Mouse (Mus musculus) left cerebral cortex, adult 2 months (tissue): ENCODE results near the gene Cadm2. TPM values are rescaled to one million over a fixed set of nuclear protein-coding genes. Genes with fewer than 3 reads are reported as not detected.

Experiments used
- DNase-seq, 2 experiments: peaks; one replicate each; pipeline ENCODE4 v3.0.0; 2021 to 2022; ENCODE audit warnings: low spot score in 2 of 2, mixed read lengths in 1 of 2; ENCODE audit errors: extremely low spot score in 1 of 2
- H3K27ac ChIP-seq: fragments of 200-600 bp; 2 replicates; pipeline ENCODE4 v1.8.1; 2022
- H3K4me3 ChIP-seq: fragments of 200-600 bp; 2 replicates; pipeline ENCODE4 v1.8.1; 2022
- CTCF ChIP-seq: fragments of 200-600 bp; IDR thresholded peaks from 2 replicates; pipeline ENCODE4 v1.8.1; 2022; ENCODE audit warnings: antibody characterized with exemption, mild to moderate bottlenecking, moderate library complexity
- intact Hi-C: fragments of 180-260 bp; cut with DNase I; formaldehyde crosslinking; loops from one replicate; pipeline ENCODE4 v1.15.1; 2025
- total RNA-seq, 2 experiments: library from RNA; stranded (reverse); gene quantifications; 2 replicates each; pipeline ENCODE4 v1.2.3; 2021

Gene Cadm2
- total RNA-seq, 2 experiments from 2014 or later = 230 to 245 TPM

DNA sequence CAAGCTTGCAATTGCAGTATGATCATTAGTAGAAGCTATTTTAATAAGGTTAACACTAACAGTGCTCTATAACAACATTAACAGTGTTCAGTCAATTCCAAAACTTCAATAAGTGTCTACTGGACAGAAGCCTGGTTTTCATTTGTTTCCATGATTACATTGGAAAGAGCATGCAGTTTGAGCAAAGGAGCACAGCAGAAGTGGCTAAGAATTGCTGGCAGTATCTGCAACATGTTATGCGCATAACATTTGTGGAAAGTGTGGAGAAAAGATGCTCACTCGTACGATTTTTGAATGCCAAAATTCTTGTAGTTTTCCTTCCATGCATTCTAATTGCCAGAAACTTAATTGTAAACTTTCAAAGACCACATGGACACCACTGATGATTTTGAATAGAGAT, 718.9 kb downstream of the Cadm2 start:
- intact Hi-C loops = no loop called here

DNA sequence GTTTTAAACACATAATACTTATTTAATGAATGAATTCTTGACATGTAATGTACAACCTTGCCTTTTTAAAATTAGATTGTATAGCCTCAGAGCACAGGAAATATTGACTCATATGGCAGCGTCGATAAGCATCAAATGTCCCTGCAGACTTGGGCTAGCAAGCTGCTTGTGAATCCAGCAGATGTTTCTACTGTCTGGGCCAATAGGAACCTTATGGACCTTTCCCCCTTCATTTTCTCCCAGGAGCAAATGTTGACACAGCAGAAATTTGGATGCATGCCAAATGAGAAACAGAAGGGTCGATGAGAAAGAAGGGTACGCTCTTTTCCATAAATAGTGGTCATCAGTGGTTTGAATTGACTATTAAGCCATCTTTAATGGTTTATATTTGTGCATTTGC, 720.0 kb downstream of the Cadm2 start:
- no peak overlapping the region for H3K4me3 ChIP-seq
- no peak for DNase-seq
- H3K27ac ChIP-seq = no peak overlapping the region
- intact Hi-C loops = no loop called here
- no peak for TF ChIP-seq CTCF

More for the DNA sequence above, 718.9 kb downstream of the Cadm2 start:
- TF ChIP-seq CTCF = no peak
- no peak for DNase-seq
- no peak overlapping the region for H3K27ac ChIP-seq
- H3K4me3 ChIP-seq = no peak overlapping the region

DNA sequence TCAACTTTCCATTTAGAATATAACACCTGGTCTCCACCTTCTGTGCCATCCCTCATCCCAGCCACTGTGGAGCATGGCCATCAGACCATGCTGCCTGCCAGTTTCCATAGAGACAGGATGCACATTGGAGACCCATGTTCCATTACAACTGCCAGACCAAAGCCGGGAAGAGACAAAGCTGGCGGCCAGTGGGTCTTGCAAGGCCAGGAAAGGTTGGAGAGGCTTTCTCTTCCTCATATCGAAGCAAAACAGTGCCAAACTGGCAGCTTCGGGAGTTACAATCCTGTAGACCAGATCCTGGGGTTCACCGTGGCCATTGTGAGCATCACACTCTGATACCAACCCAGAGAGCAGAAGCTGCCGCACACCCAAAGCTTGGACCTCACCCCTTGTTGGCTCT, 728.3 kb downstream of the Cadm2 start:
- no peak for TF ChIP-seq CTCF
- no peak for DNase-seq
- Histone ChIP-seq H3K27ac (no peak overlapping the region), H3K4me3 (no peak overlapping the region)
- intact Hi-C loops = no loop called here

DNA sequence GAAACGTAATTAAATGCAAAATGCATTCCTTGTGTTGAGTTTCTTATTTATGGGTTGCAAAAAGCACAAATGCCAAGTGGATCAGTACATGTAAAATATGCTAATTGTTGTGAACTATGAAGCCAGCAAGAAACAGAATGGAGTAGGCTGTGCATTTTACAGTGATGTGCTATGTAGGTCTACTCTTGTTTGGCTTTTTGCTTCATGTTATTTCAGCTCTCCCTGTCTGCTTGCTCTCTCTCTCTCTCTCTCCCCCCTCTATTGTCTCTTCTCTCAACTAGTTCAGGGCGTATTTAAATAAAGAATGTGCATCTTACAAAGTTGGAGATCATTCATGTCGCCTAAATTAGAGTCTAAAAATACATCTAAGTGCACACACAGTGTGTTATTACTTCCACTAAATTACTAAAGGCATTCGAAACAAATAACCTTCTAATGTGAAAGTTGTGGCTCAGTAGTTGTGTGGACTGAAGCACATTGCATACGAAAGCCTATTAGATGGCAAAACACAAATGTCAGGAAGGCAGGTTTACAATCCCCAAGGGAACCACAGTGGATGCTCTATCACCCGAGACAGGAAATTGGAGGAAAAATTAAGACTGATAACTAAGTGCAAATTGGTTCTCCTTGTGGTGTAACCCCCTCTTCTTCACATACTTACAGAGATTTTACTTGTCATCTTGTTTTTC, 729.0 kb downstream of the Cadm2 start:
- Histone ChIP-seq H3K4me3 (no peak overlapping the region), H3K27ac (no peak overlapping the region)
- no peak for TF ChIP-seq CTCF
- DNase-seq = no peak
- intact Hi-C loops = no loop called here

DNA sequence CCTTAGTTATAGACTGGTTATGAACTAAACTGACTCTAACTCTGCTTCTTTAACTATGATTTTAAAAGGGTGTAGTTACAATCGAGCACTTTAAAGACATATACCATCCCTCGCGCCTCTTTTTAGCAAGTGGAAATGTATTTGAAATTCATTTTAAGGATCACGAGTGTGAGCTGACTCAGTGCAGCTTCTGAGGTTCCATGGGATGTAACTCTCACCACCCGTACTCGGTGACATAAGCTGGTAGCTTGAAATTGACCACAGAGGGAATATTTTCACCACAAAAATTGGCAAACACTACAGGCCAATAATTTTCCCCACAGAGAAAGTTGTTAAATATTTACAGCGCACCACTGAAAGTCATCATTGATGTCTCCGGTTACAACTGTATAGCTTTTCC, 730.8 kb downstream of the Cadm2 start:
- no peak for TF ChIP-seq CTCF
- Histone ChIP-seq H3K27ac (no peak overlapping the region), H3K4me3 (no peak overlapping the region)
- no peak for DNase-seq
- intact Hi-C loops = no loop called here

DNA sequence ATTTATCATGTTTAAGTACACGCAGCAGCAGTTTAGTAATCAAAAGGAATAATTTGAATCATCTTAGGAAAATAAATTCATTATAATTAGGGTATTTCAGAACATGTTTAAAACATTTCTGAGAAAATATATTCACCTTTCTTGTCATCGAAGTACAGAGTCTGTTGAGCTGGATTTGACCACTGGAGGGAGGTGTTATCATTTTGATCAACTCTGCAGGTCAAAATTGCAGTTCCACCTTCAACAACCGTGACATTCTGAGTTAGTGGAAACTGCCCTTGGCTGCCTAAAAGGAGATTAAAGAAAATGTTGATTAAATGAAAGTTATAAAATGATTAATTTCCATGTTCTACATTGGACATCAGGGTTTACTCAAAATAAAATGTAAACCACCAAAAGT, 738.1 kb downstream of the Cadm2 start:
- TF ChIP-seq CTCF = peak; percentile 46
- Histone ChIP-seq H3K4me3 (no peak overlapping the region), H3K27ac (no peak overlapping the region)
- DNase-seq = no peak
- intact Hi-C loops = no loop called here

DNA sequence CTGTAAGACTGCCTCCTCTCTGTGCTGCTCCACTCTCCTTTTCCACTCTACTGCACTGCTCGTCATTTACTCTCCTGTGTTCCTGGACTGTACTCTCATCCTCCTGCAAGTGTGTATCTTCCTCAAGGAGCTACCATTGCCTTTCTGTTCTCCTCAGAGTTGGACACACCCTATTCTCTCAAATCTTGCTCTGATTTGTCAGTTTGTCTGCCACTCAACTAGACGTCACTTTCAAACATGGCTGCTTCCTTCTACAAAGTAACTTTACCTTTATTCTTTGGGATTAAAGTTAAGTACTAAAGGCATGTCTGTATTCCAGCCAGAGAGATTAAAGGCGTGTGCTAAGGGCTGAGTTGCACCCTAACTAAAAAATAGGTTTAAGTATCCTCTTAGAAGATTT, 749.5 kb downstream of the Cadm2 start:
- H3K4me3 ChIP-seq = no peak overlapping the region
- intact Hi-C loops = no loop called here
- DNase-seq = no peak
- no peak overlapping the region for H3K27ac ChIP-seq
- no peak for TF ChIP-seq CTCF

DNA sequence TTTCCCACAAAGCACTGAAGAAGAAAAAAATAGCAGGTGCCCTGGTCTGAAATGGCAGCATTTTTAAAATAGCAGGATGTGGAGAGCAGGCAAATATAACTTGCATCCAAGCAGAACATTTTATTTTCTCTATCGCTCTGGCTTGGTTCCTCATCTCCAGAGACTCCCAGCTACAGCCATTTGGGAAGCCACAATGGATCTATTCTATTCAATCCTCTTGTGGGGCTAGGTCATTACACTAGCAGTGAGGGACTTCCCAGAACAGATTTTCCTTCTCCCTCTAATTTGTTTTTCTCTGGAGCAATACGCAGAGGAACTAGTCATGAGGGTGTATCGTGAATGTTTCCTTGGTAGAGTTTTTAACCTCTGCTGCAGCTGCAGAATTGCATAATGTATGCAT, 769.7 kb downstream of the Cadm2 start:
- TF ChIP-seq CTCF = no peak
- no peak for DNase-seq
- intact Hi-C loops = no loop called here
- Histone ChIP-seq H3K4me3 (no peak overlapping the region), H3K27ac (no peak overlapping the region)

DNA sequence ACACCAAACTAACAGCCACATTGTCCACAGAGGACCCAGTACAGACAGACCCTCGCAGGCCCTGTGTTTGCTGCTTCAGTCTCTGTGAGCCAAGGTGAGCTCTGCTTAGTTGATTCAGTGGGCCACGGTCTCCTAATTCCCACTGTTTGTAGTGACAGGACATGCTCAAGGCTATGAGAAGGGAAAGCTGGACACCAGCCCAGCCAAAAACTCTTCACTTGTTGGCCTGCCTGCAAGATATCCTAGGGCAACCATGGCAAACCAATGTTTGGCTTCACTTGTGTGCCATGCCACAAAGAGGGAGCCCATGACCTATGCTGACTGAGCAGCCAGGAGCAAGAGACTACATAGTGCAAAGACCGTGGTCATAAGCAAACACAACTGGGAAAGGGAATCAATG, 795.8 kb downstream of the Cadm2 start:
- intact Hi-C loops = no loop called here
- no peak for TF ChIP-seq CTCF
- no peak overlapping the region for H3K27ac ChIP-seq
- H3K4me3 ChIP-seq = no peak overlapping the region
- DNase-seq = no peak

DNA sequence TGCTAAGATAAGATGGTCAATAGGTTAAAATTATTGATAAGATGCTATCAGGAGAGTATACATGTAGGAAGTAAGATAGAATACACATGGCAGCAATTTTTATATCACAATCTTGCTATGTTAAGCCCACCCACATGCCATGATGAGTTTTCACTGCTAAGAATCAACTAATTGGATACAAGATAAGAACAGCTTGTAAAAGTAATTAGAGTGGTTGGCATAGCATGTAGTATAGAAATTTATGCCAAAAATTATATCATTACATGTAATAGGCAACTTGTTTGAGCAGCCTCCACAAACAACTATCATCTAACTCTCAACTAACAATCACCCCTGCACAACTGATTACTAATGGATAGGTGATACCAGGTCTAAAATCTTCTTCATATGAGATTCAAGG, 809.2 kb downstream of the Cadm2 start:
- intact Hi-C loops = no loop called here
- Histone ChIP-seq H3K27ac (no peak overlapping the region), H3K4me3 (no peak overlapping the region)
- DNase-seq = no peak
- TF ChIP-seq CTCF = no peak

DNA sequence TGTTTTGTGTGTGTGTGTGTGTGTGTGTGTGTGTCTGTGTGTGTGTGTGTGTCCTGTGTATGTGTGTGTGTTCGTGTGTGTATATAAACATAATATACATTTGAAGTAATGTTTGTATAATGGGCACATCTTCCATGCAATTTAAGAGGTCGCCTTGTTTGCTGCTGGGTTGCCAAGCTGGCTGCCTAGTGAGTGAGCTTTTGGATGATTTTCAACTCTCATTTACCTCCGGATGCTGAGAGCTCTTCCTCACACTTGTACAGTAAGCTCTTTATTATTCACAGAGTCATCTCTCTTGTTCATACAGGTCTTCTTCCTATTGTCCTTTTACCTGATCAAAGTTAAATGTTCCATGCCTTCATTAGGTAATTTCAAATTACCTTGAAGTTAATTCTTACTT, 822.5 kb downstream of the Cadm2 start:
- Histone ChIP-seq H3K27ac (no peak overlapping the region), H3K4me3 (no peak overlapping the region)
- TF ChIP-seq CTCF = no peak
- no peak for DNase-seq
- intact Hi-C loops = no loop called here

DNA sequence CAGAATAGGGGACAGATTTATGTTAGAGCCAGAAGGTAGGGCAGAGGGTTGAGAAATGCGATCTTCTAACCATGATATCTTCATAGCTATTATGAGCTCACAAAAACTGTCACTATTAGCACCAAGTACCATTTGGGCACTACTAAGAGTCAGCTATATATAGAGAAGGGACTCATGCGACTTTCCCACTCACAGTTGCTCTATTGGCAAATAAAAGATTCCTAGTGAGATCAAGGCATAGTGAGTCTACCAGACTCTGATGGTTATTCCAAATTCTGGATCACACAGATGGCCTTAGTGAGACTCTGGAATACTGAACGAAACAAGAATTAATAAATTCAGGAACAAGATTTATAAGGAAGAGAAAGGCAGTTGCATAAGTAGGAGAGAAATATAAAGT, 827.6 kb downstream of the Cadm2 start:
- no peak for TF ChIP-seq CTCF
- no peak overlapping the region for H3K4me3 ChIP-seq
- H3K27ac ChIP-seq = no peak overlapping the region
- no peak for DNase-seq
- intact Hi-C loops = no loop called here

DNA sequence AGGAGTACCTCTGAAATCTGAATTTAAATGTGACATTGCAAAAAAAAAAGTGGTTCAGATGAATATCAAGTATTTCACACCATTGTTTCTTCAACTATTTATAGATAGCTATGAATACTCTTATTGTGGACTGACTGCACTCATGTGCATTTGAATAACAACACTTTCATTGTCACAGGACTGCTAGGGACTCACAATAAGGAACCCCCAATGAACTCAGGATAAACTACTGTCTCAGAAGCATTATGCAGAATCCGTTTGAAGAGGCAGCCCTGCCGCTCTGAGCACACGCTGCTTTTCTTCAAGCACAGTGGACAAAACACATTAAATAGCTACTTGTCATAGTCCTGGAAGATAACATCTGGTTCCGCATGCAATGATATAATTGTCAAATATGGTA, 848.8 kb downstream of the Cadm2 start:
- H3K4me3 ChIP-seq = no peak overlapping the region
- H3K27ac ChIP-seq = no peak overlapping the region
- no peak for TF ChIP-seq CTCF
- intact Hi-C loops = no loop called here
- DNase-seq = no peak
